Mouse (Mus musculus): ENCODE measurements at regions not wholly inside any gene's neighbourhood (a gene's known extent, or its start where the extent isn't known, plus 50 kb on each side); places are given as distances from the start of the nearest gene placed in this dataset.
A peak's percentile ranks its signal among the peaks of the same experiment; 100 is the strongest.

GRCm38 (mm10) chrX:99287988-99288387, 152.1 kb downstream of the Efnb1 start:
- H3K9ac ChIP-seq (ENCODE audit: low read length): no peak overlapping the region
- WGBS: 90% methylated on average over 4 of the region's 4 CpGs
- H3K4me2 ChIP-seq (ENCODE audit: low read length): no peak overlapping the region
- ATAC-seq (no peak), DNase-seq (ENCODE audit: low spot score) (no peak)
- H3K36me3 ChIP-seq (ENCODE audit: control insufficient read depth, insufficient read depth, low read length): no peaks in the 10 kb centered on the region
- H3K27ac ChIP-seq (ENCODE audit: low read depth, low read length): no peak overlapping the region
- no peaks in the 10 kb centered on the region for H3K9me3 ChIP-seq (replicated peaks; ENCODE audit: control insufficient read depth, low read length)
- H3K4me3 ChIP-seq (ENCODE audit: low read depth, low read length): no peak overlapping the region
- no peaks in the 10 kb centered on the region; the same call in 1 of the 2 replicates for H3K27me3 ChIP-seq (replicated peaks; ENCODE audit: control insufficient read depth, insufficient read depth, low read length)
- H3K4me1 ChIP-seq (ENCODE audit: control insufficient read depth, insufficient read depth, low read length): no peaks in the 10 kb centered on the region

GRCm38 (mm10) chrX:99286876-99287275, 150.9 kb downstream of the Efnb1 start:
- no peak overlapping the region for H3K4me3 ChIP-seq (ENCODE audit: low read depth, low read length)
- WGBS: 75% methylated on average over 2 of the region's 2 CpGs
- ATAC-seq: no peak
- H3K9me3 ChIP-seq (replicated peaks; ENCODE audit: control insufficient read depth, low read length): no peaks in the 10 kb centered on the region
- no peaks in the 10 kb centered on the region; the same call in 1 of the 2 replicates for H3K27me3 ChIP-seq (replicated peaks; ENCODE audit: control insufficient read depth, insufficient read depth, low read length)
- H3K9ac ChIP-seq (ENCODE audit: low read length): no peak overlapping the region
- H3K4me2 ChIP-seq (ENCODE audit: low read length): no peak overlapping the region
- H3K4me1 ChIP-seq (ENCODE audit: control insufficient read depth, insufficient read depth, low read length): no peaks in the 10 kb centered on the region
- no peak overlapping the region for H3K27ac ChIP-seq (ENCODE audit: low read depth, low read length)
- H3K36me3 ChIP-seq (ENCODE audit: control insufficient read depth, insufficient read depth, low read length): no peaks in the 10 kb centered on the region
- DNase-seq (ENCODE audit: low spot score): no peak

DNA sequence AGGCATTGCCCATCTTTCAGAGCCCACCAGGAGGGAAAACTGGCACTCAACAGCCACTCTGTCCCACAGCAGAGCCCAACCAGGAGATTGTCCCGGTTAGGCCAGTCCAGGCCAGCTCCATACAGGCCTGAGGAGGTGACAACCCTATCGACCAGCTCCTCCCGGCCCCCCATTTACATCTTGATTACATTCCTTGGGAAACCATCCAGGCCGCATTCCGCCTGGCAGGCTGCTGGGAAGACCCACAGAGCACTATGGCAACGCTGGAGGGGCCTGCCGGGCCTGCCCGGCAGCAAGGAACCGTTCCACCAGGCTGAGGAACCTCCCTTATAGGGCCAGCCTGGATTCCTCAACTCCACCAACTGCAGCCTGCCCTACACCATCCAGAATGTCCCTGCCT, 149.7 kb downstream of the Efnb1 start:
- 29% methylated on average over 9 of the region's 9 CpGs for WGBS
- H3K9me3 ChIP-seq (replicated peaks; ENCODE audit: control insufficient read depth, low read length): no peaks in the 10 kb centered on the region
- peak; percentile 77 for ATAC-seq
- H3K36me3 ChIP-seq (ENCODE audit: control insufficient read depth, insufficient read depth, low read length): no peaks in the 10 kb centered on the region
- no peaks in the 10 kb centered on the region; the same call in 1 of the 2 replicates for H3K27me3 ChIP-seq (replicated peaks; ENCODE audit: control insufficient read depth, insufficient read depth, low read length)
- no peak overlapping the region for H3K4me2 ChIP-seq (ENCODE audit: low read length)
- no peak overlapping the region for H3K9ac ChIP-seq (ENCODE audit: low read length)
- no peaks in the 10 kb centered on the region for H3K4me1 ChIP-seq (ENCODE audit: control insufficient read depth, insufficient read depth, low read length)
- H3K27ac ChIP-seq (ENCODE audit: low read depth, low read length): no peak overlapping the region; the same call in 1 of the 2 replicates
- peak; percentile 68 for DNase-seq (ENCODE audit: low spot score)
- H3K4me3 ChIP-seq (ENCODE audit: low read depth, low read length): no peak overlapping the region

- Histone ChIP-seq H3K4me3 (ENCODE audit: low read depth, low read length) (no peak overlapping the region), H3K4me1 (ENCODE audit: control insufficient read depth, insufficient read depth, low read length) (no peaks in the 10 kb centered on the region), H3K27me3 (replicated peaks; ENCODE audit: control insufficient read depth, insufficient read depth, low read length) (peaks cover 2% of the 10 kb centered on the region; the same call in 1 of the 2 replicates), H3K4me2 (ENCODE audit: low read length) (no peak overlapping the region), H3K27ac (ENCODE audit: low read depth, low read length) (no peak overlapping the region), H3K9me3 (replicated peaks; ENCODE audit: control insufficient read depth, low read length) (no peaks in the 10 kb centered on the region), H3K9ac (ENCODE audit: low read length) (no peak overlapping the region), H3K36me3 (ENCODE audit: control insufficient read depth, insufficient read depth, low read length) (no peaks in the 10 kb centered on the region)
- 72% methylated on average over 5 of the region's 5 CpGs for WGBS
- no peak for ATAC-seq
- DNase-seq (ENCODE audit: low spot score): no peak
Measured at GRCm38 (mm10) chrX:99280991-99281390, 145.1 kb downstream of the Efnb1 start.

- 57% methylated on average over 5 of the region's 5 CpGs for WGBS
- no peak for DNase-seq (ENCODE audit: low spot score)
- no peaks in the 10 kb centered on the region for H3K9me3 ChIP-seq (replicated peaks; ENCODE audit: control insufficient read depth, low read length)
- no peak overlapping the region for H3K4me2 ChIP-seq (ENCODE audit: low read length)
- H3K4me3 ChIP-seq (ENCODE audit: low read depth, low read length): no peak overlapping the region
- ATAC-seq: no peak
- no peak overlapping the region for H3K9ac ChIP-seq (ENCODE audit: low read length)
- no peaks in the 10 kb centered on the region for H3K36me3 ChIP-seq (ENCODE audit: control insufficient read depth, insufficient read depth, low read length)
- H3K27ac ChIP-seq (ENCODE audit: low read depth, low read length): no peak overlapping the region
- no peaks in the 10 kb centered on the region for H3K4me1 ChIP-seq (ENCODE audit: control insufficient read depth, insufficient read depth, low read length)
- H3K27me3 ChIP-seq (replicated peaks; ENCODE audit: control insufficient read depth, insufficient read depth, low read length): peaks cover 2% of the 10 kb centered on the region; the same call in 1 of the 2 replicates
Measured at GRCm38 (mm10) chrX:99280543-99280942, 144.6 kb downstream of the Efnb1 start.

GRCm38 (mm10) chrX:99275536-99275935, 139.6 kb downstream of the Efnb1 start:
- no peak overlapping the region for H3K4me2 ChIP-seq (ENCODE audit: low read length)
- no peaks in the 10 kb centered on the region for H3K9me3 ChIP-seq (replicated peaks; ENCODE audit: control insufficient read depth, low read length)
- no peaks in the 10 kb centered on the region for H3K4me1 ChIP-seq (ENCODE audit: control insufficient read depth, insufficient read depth, low read length)
- H3K27ac ChIP-seq (ENCODE audit: low read depth, low read length): no peak overlapping the region
- WGBS: 81% methylated on average over 5 of the region's 5 CpGs
- no peak for ATAC-seq
- no peak overlapping the region for H3K9ac ChIP-seq (ENCODE audit: low read length)
- no peak overlapping the region for H3K4me3 ChIP-seq (ENCODE audit: low read depth, low read length)
- H3K36me3 ChIP-seq (ENCODE audit: control insufficient read depth, insufficient read depth, low read length): no peaks in the 10 kb centered on the region
- H3K27me3 ChIP-seq (replicated peaks; ENCODE audit: control insufficient read depth, insufficient read depth, low read length): 0 out of 2 replicates have a peak, but pooled peaks cover 2% of the 10 kb centered on the region
- no peak for DNase-seq (ENCODE audit: low spot score)

- ATAC-seq (no peak), DNase-seq (ENCODE audit: low spot score) (no peak)
- H3K9me3 ChIP-seq (replicated peaks; ENCODE audit: control insufficient read depth, low read length): no peaks in the 10 kb centered on the region; the same call in 1 of the 2 replicates
- no peaks in the 10 kb centered on the region for H3K27me3 ChIP-seq (replicated peaks; ENCODE audit: control insufficient read depth, insufficient read depth, low read length)
- H3K4me1 ChIP-seq (ENCODE audit: control insufficient read depth, insufficient read depth, low read length): no peaks in the 10 kb centered on the region
- 68% methylated on average over 3 of the region's 3 CpGs for WGBS
- no peak overlapping the region for H3K4me2 ChIP-seq (ENCODE audit: low read length)
- no peak overlapping the region for H3K4me3 ChIP-seq (ENCODE audit: low read depth, low read length)
- no peak overlapping the region for H3K27ac ChIP-seq (ENCODE audit: low read depth, low read length)
- H3K9ac ChIP-seq (ENCODE audit: low read length): no peak overlapping the region
- no peaks in the 10 kb centered on the region for H3K36me3 ChIP-seq (ENCODE audit: control insufficient read depth, insufficient read depth, low read length)
Measured at GRCm38 (mm10) chrX:99271908-99272307, 136.0 kb downstream of the Efnb1 start.

- H3K27me3 ChIP-seq (replicated peaks; ENCODE audit: control insufficient read depth, insufficient read depth, low read length): no peaks in the 10 kb centered on the region
- H3K4me1 ChIP-seq (ENCODE audit: control insufficient read depth, insufficient read depth, low read length): no peaks in the 10 kb centered on the region
- H3K9ac ChIP-seq (ENCODE audit: low read length): no peak overlapping the region
- ATAC-seq (peak; percentile 58), DNase-seq (ENCODE audit: low spot score) (peak; percentile 51)
- H3K9me3 ChIP-seq (replicated peaks; ENCODE audit: control insufficient read depth, low read length): no peaks in the 10 kb centered on the region
- no peak overlapping the region for H3K4me3 ChIP-seq (ENCODE audit: low read depth, low read length)
- no peaks in the 10 kb centered on the region for H3K36me3 ChIP-seq (ENCODE audit: control insufficient read depth, insufficient read depth, low read length)
- no peak overlapping the region for H3K4me2 ChIP-seq (ENCODE audit: low read length)
- WGBS: 55% methylated on average over 5 of the region's 5 CpGs
- H3K27ac ChIP-seq (ENCODE audit: low read depth, low read length): no peak overlapping the region
Measured at GRCm38 (mm10) chrX:99249038-99249607, 113.2 kb downstream of the Efnb1 start.

- Histone ChIP-seq H3K4me1 (ENCODE audit: control insufficient read depth, insufficient read depth, low read length) (no peaks in the 10 kb centered on the region), H3K36me3 (ENCODE audit: control insufficient read depth, insufficient read depth, low read length) (no peaks in the 10 kb centered on the region), H3K27ac (ENCODE audit: low read depth, low read length) (no peak overlapping the region), H3K9ac (ENCODE audit: low read length) (no peak overlapping the region), H3K4me3 (ENCODE audit: low read depth, low read length) (no peak overlapping the region), H3K27me3 (replicated peaks; ENCODE audit: control insufficient read depth, insufficient read depth, low read length) (no peaks in the 10 kb centered on the region), H3K4me2 (ENCODE audit: low read length) (no peak overlapping the region), H3K9me3 (replicated peaks; ENCODE audit: control insufficient read depth, low read length) (no peaks in the 10 kb centered on the region)
- 87% methylated on average over 5 of the region's 5 CpGs for WGBS
- ATAC-seq (no peak), DNase-seq (ENCODE audit: low spot score) (no peak)
Measured at GRCm38 (mm10) chrX:99248181-99248580, 112.3 kb downstream of the Efnb1 start.
